Mouse (Mus musculus) liver, embryonic 14.5 days (tissue): ENCODE measurements around the gene Ythdc1.

Experiments
- CTCF ChIP-seq: IDR thresholded peaks from 2 replicates; pipeline ENCODE4 v1.5.1; 2016; ENCODE audit warnings: antibody characterized with exemption, low read depth, control low read depth
- EP300 ChIP-seq: IDR thresholded peaks from 2 replicates; pipeline ENCODE4 v1.6.1; 2016; ENCODE audit warnings: antibody characterized with exemption, low read depth

DNA sequence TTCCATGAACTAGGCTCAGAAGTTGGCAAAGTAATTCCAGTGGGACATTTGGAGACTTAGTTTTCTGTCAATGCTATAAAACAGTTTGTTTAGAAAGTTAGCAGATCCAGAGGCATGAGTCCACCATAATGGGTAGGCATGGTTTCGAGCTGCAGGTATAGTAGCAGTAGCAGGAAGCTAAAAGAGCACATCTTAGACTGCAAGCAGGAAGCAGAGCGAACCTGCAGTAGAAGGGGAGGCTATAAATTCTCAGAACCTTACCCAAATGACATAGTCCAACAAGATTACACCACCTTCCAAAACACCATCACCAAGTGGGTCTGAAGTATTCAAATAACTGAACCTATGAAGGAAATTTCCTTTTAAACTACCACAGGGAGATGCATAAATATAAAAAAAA is 36.2 kb downstream of the Ythdc1 start:
- TF ChIP-seq CTCF: no peak
- TF ChIP-seq EP300: no peak
